Mouse (Mus musculus) adipose tissue, adult 10 weeks (tissue): ENCODE measurements around the gene Gm42517. TPM values are rescaled to one million over a fixed set of nuclear protein-coding genes. Genes with fewer than 3 reads are reported as not detected.

ENCODE experiments used
- polyA plus RNA-seq: library from polyadenylated mRNA; stranded (reverse); fragments of 350-450 nt; fragmentation: Illumina TruSeq; extraction: RNeasy Lipid Tissue Mini Kit (QIAGEN cat#74804); gene quantifications from one replicate; pipeline ENCODE4 v1.2.3, GENCODE M21; 2014; ENCODE audit warnings: low read depth, low replicate concordance

Gene Gm42517
- polyA plus RNA-seq, result 1.7 TPM

DNA sequence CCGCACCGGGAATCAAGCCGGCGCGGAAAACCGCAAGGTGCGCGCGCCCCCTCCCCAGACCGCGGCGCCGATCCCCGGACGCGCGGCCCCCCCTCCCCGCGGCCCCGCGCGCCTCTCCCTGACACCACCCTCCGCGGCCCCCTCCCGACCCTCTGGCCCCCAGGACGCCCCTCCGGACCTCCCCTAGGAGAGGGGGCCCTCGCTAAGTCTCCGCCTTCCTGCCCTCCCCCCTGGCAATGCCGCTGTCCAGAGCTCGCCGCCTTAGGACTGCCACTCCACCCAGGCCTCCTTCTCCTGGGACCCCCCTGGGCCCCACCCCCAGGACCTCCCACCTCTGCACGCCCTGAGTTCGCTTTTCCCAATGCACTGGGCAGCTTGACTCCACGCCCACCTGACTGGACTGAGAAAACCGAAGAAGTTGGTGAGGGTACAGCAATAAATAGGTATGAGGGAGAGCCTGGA, at the start of gene Gm42517:
Gene Gm42517, minus strand, starts transcription at position 52 of the 462 bp plus-strand sequence.

DNA sequence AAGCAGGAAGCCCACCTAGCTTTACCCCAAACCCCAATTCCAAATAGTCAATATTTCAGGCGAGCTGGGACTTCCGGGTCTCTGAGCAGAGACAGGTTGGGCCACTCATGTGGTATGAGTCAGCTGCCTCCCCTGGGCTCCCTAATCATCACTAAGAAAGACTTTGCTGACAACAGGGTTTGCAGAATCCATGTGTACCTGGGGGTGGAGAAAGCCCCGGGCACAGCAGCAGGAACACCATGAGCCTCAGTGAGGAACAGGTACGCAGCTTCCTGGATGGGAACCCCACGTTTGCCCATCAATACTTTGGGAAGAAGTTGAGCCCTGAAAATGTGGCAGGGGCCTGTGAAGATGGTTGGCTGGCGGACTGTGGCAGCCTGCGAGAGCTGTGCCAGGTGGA, 20.5 kb upstream of the Gm42517 start, which contains the start of gene Pde6b:
Gene Pde6b, plus strand, starts transcription at position 191 of the 400 bp plus-strand sequence.

Other genes with a start within 250 kb of the Gm42517 start
- gene Tmed5, start 235.3 kb downstream of the Gm42517 start, polyA plus RNA-seq, result 30.8 TPM
- 0.45 TPM for gene Ccdc18, start 235.0 kb downstream of the Gm42517 start, polyA plus RNA-seq
- 23.2 TPM for gene Dr1, start 99.0 kb downstream of the Gm42517 start, polyA plus RNA-seq
- gene Pigg, start 55.3 kb downstream of the Gm42517 start, polyA plus RNA-seq, result 11.9 TPM
- not detected for gene Pde6b, start 20.5 kb upstream of the Gm42517 start, polyA plus RNA-seq
- gene Atp5k, start 66.5 kb upstream of the Gm42517 start, polyA plus RNA-seq, result 435 TPM
- 5.0 TPM for gene Mfsd7a, start 81.0 kb upstream of the Gm42517 start, polyA plus RNA-seq
- 11.3 TPM for gene Pcgf3, start 93.3 kb upstream of the Gm42517 start, polyA plus RNA-seq
- 0.67 TPM for gene Cplx1, start 182.1 kb upstream of the Gm42517 start, polyA plus RNA-seq